Mouse (Mus musculus) brown adipose tissue, adult 24 weeks (tissue): ENCODE data around the gene Glrx5. TPM values are rescaled to one million over a fixed set of nuclear protein-coding genes. Genes with fewer than 3 reads are reported as not detected.

Experiments
- H3K27ac ChIP-seq: fragments of 200-500 bp; replicated peaks from 2 replicates; pipeline ENCODE4 v1.5.1; 2012; ENCODE audit warnings: low read depth, mild to moderate bottlenecking, low read length
- H3K4me1 ChIP-seq: fragments of 200-500 bp; 2 replicates; pipeline ENCODE4 v1.6.1; 2012; ENCODE audit warnings: low read length, mixed read lengths; ENCODE audit not compliant: control insufficient read depth, insufficient read depth, insufficient read length
- H3K4me3 ChIP-seq: fragments of 200-500 bp; 2 replicates; pipeline ENCODE4 v1.5.1; 2012; ENCODE audit warnings: low read depth, mild to moderate bottlenecking, low read length, moderate library complexity; ENCODE audit not compliant: insufficient read depth
- polyA plus RNA-seq: library from polyadenylated mRNA; stranded (reverse); fragments of >200 nt; gene quantifications from 2 replicates; pipeline ENCODE4 v1.2.4, GENCODE M21; 2012; ENCODE audit not compliant: missing spikeins, insufficient read depth, insufficient read length

Glrx5 gene
- polyA plus RNA-seq, 1 experiment, result 149 TPM

GRCm38 (mm10) chr12:104999171-104999570, 33.3 kb upstream of the Glrx5 start:
- Histone ChIP-seq H3K4me3 (no peak overlapping the region), H3K27ac (no peak overlapping the region), H3K4me1 (peaks cover 38% of the 10 kb centered on the region)

DNA sequence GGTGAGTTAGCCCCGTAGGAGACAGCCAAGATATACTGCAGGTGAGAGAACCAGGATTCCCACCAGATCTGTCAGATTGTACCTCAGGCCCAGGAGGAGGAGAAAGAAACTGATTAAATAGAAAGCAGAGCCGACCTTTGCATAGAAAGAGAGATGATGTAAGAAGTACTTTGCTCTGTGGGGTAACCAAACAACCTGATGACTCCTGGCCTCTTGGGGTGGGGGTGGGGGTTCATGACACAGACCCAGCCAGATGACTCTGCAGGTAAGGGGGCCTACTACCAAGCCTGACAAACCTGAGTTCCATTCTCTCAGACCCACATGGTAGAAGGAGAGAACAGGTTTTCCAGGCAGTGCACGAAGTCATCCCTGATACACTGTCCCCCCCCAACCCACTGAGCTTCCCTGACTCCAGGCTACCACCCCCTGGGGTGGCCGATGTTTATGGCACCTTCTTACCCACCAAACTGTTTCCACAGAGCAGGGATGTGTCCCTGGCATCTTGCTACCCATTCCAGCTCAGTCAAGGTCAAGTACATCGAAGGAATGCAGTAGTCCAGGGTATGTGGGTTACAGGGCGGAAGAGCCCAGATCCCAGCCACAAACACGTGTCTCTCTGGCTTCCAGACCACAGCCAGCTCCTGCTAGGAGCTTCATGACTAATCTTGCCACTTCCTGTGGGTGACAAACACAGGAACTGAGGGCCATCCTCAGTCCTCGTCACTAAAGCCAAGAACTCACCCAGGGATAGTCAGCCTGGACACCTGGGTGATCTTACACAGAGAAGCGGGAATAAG, 31.8 kb upstream of the Glrx5 start:
- 0 out of 2 replicates have a peak overlapping the region, but pooled peaks have one; percentile 33 for H3K27ac ChIP-seq
- no peak overlapping the region for H3K4me3 ChIP-seq
- peaks cover 38% of the 10 kb centered on the region for H3K4me1 ChIP-seq

DNA sequence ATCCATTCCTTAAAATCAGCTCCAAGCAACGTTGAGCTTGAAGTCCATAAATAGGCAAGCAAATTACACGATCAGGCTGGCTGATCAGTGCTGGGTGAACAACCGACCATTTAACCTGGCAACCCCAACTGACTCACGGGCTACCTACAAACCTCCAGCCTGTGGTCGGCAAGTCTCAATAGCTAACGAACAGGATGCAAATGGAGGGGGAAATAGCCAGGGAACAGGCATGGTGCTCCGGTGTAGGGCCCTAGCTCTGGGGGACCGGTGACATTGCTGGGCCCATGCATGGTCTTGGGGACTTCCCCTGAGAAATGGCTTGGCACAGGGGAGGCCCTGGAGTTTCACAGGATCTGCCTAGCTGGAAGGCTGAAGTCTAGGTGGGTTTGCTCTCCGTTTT, 31.2 kb upstream of the Glrx5 start:
- Histone ChIP-seq H3K4me1 (peaks cover 38% of the 10 kb centered on the region), H3K27ac (peak overlapping the region; percentile 24), H3K4me3 (no peak overlapping the region)

GRCm38 (mm10) chr12:105002340-105003132, 30.0 kb upstream of the Glrx5 start:
- no peak overlapping the region for H3K4me3 ChIP-seq
- peaks cover 38% of the 10 kb centered on the region for H3K4me1 ChIP-seq
- H3K27ac ChIP-seq, result no peak overlapping the region

- Histone ChIP-seq H3K27ac (no peak overlapping the region), H3K4me1 (peaks cover 39% of the 10 kb centered on the region), H3K4me3 (no peak overlapping the region)
Observed at GRCm38 (mm10) chr12:105003158-105003557, 29.3 kb upstream of the Glrx5 start.

GRCm38 (mm10) chr12:105003715-105004114, 28.8 kb upstream of the Glrx5 start:
- Histone ChIP-seq H3K27ac (no peak overlapping the region), H3K4me3 (no peak overlapping the region), H3K4me1 (peaks cover 44% of the 10 kb centered on the region)

DNA sequence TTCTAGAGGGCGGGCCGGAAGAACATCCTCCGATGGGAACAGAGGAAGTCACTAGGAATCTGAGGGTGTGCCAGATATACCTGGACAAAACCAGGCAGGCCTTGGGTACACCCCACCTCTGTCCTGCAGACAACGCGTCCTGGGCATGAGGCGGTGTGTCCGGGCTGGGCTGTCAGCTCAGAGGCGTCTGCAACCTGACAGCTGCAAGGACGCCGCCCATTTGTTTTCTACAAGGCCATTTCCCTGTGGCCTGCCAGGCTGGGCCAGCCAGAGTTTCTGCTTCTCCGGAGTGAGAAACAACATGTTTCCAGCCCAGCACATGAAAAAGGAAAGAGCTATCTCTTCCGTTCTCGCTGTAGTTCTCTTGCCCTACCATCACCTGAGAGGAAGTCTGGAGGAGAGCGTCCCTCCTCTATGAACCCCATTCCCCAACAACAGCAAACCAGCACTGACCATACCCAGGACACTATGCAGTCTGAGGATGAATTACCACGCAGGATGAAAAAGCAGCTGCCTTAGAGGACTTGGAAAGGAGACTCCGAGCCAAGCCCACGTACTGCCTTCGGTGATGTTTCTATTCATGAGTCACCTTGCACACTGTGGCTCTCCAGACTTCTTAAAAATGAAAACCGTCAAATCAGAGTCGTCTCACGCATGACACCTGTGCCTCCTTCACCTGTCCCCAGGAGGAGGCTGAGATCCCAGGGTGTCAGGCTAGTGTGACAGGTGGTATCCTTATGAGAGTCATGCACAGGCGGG, 27.4 kb upstream of the Glrx5 start:
- no peak overlapping the region for H3K4me3 ChIP-seq
- peak overlapping the region; percentile 23 for H3K27ac ChIP-seq

DNA sequence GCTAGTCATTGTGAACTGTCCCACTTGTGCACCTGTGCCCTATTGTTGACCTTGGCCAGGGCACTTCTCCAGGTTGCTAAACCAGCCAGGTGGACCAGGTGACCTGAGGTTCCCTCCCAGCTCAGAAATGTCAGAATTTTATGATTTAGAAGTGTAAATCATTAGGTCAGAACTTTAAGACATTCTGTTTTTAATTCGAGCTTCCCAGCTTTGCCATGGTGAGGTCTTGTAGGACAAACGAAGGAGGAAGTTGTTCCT, 26.8 kb upstream of the Glrx5 start:
- 0 out of 2 replicates have a peak overlapping the region, but pooled peaks have one; percentile 16 for H3K27ac ChIP-seq
- H3K4me1 ChIP-seq, result peaks cover 36% of the 10 kb centered on the region
- no peak overlapping the region for H3K4me3 ChIP-seq

More for the DNA sequence above, 27.4 kb upstream of the Glrx5 start:
- H3K4me1 ChIP-seq, result peaks cover 41% of the 10 kb centered on the region

GRCm38 (mm10) chr12:105008150-105008549, 24.3 kb upstream of the Glrx5 start:
- Histone ChIP-seq H3K27ac (no peak overlapping the region), H3K4me1 (peaks cover 15% of the 10 kb centered on the region), H3K4me3 (peak overlapping the region; percentile 89; the same call in 1 of the 2 replicates)

- Histone ChIP-seq H3K4me3 (peak overlapping the region; percentile 89), H3K27ac (peak overlapping the region; percentile 5; the same call in 1 of the 2 replicates), H3K4me1 (peaks cover 14% of the 10 kb centered on the region)
Observed at GRCm38 (mm10) chr12:105008752-105009178, 23.7 kb upstream of the Glrx5 start.

DNA sequence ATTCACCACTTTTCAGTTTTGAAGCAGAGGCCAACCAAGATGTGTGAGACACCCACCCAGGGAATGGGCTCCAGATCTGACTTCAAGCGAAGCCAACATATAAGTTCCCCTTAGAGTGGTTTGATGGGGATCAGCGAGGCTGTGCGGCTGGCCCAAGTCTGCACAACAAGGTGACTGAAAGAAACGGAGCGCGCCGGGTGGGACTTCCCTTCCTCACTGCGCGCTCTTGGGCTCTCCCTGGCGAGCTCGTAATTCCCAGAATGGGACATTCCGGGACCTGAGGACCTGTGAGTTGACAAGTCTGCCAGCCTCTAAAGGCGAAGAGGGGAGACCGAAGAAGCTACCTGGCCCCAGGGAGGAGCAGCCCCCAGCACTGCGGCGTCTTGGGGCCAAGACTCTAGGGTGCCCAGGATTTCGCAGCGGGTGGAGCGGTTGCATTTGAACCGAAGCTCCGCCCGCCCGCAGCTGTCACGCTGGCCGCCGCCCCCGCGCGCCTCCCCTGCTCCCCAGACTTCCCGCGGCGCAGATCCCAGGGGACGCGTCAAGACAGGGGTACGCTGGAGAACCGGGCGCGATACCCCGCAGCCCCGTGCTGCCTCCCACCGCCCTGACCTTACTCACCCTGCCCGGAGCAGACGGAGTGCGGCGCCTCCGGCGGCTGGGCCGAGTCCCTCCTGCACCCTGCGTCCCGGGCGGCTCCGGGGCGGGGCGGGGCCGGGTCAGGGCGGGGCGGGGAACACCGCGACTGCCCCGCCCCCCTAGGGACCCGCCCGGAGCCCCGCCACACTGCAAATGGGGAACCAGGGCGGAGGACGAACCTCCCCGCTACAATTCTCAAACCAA, 22.9 kb upstream of the Glrx5 start, which contains the start of gene Syne3:
Syne3 (minus strand) TSS at position 440 of the 843 bp plus-strand sequence.
- H3K27ac ChIP-seq, result peak within 1 kb of the TSS; percentile 60; the same call in 1 of the 2 replicates
- H3K4me1 ChIP-seq, result peaks cover 14% of the 10 kb centered on the region
- peak within 1 kb of the TSS; percentile 89 for H3K4me3 ChIP-seq

DNA sequence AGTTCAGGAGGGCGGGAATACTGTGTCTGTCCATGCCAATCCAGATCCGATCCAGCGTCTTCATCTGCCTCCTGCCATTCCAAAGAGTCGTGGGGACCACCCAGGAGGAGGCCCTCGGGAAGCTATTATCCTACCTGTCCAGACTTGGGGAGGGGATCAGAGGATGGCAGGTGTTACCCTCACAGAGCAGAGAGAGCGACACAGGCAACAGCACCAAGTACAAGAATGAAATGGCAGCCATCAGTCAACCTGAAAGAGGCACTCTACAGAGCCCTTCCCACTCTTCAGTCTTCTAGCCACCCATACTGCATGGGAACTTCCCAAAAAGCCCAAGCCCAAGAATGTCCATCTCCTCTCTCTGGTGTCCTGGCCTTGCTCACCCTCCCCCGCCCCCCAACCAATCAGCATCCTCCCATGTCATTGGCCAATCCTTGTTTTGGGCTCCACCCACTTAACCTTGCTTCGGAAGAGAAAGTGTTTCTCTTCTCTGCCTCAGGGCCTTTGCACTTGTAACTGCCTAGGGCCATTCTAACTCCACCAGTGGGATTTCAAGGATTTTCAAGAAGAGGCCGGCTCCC, 22.2 kb upstream of the Glrx5 start:
- Histone ChIP-seq H3K4me1 (peaks cover 8% of the 10 kb centered on the region), H3K27ac (0 out of 2 replicates have a peak overlapping the region, but pooled peaks have one; percentile 23), H3K4me3 (peak overlapping the region; percentile 89)

GRCm38 (mm10) chr12:105011589-105011988, 20.9 kb upstream of the Glrx5 start:
- H3K4me1 ChIP-seq, result peaks cover 8% of the 10 kb centered on the region
- no peak overlapping the region for H3K27ac ChIP-seq

DNA sequence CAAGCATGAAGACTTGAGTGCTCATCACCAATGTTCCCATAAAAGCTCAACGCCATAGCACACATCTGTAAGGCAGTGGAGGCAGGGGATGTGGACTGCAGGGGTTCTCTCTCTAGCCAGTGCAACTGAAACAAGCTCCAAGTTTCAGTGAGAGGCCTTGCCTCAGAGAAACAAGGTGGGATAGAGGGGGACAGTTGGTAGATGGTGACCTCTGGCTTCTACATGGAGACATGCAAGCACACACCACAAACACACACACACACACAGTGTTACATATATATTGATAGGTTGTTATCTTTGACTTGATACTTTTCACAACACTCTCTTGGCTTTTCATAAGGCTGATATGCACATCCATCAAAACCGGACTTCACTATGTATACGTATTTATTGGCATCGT, 20.2 kb upstream of the Glrx5 start:
- Histone ChIP-seq H3K4me1 (peaks cover 8% of the 10 kb centered on the region), H3K27ac (no peak overlapping the region), H3K4me3 (no peak overlapping the region)

More at GRCm38 (mm10) chr12:105011589-105011988, 20.9 kb upstream of the Glrx5 start:
- H3K4me3 ChIP-seq, result no peak overlapping the region
